Mouse (Mus musculus) kidney, embryonic 14.5 days (tissue): ENCODE measurements around the gene Ifi203. TPM values are rescaled to one million over a fixed set of nuclear protein-coding genes. Genes with fewer than 3 reads are reported as not detected.
"Not testable (repeated sequence)": the region's sequence is repeated elsewhere in the genome, so short reads cannot be mapped to it uniquely, and the experiment has no call there.

ENCODE experiments used
- ATAC-seq: fragments of 200-750 bp; cut with Nextera tagmentation; 2 replicates; pipeline ENCODE4 v1.8.0; 2017; ENCODE audit warnings: moderate number of reproducible peaks, mild to moderate bottlenecking, moderate TSS enrichment, moderate library complexity; ENCODE audit not compliant: low FRiP score, low TSS enrichment
- H3K27ac ChIP-seq: fragments of 300-500 bp; sonication (generic); 2 replicates; pipeline ENCODE4 v1.5.1; 2014; ENCODE audit warnings: low read depth, mild to moderate bottlenecking, low read length, moderate library complexity, mixed read lengths
- H3K27me3 ChIP-seq: fragments of 300-500 bp; sonication (generic); 2 replicates; pipeline ENCODE4 v1.6.1; 2014; ENCODE audit warnings: mild to moderate bottlenecking, low read length; ENCODE audit not compliant: control insufficient read depth, insufficient read depth
- H3K36me3 ChIP-seq: fragments of 300-500 bp; sonication (generic); 2 replicates; pipeline ENCODE4 v1.6.1; 2014; ENCODE audit warnings: low read length, mixed read lengths; ENCODE audit not compliant: control insufficient read depth, insufficient read depth
- H3K4me1 ChIP-seq: fragments of 300-500 bp; sonication (generic); 2 replicates; pipeline ENCODE4 v1.6.1; 2014; ENCODE audit warnings: low read length, mixed read lengths; ENCODE audit not compliant: control insufficient read depth, insufficient read depth
- H3K4me2 ChIP-seq: fragments of 300-500 bp; sonication (generic); replicated peaks from 2 replicates; pipeline ENCODE4 v1.6.1; 2014; ENCODE audit warnings: low read depth, mild to moderate bottlenecking, low read length
- H3K4me3 ChIP-seq: fragments of 300-500 bp; sonication (generic); 2 replicates; pipeline ENCODE4 v1.5.1; 2014; ENCODE audit warnings: mild to moderate bottlenecking, low read length
- H3K9ac ChIP-seq: fragments of 300-500 bp; sonication (generic); 2 replicates; pipeline ENCODE4 v1.6.1; 2014; ENCODE audit warnings: low read depth, mild to moderate bottlenecking, low read length, moderate library complexity
- H3K9me3 ChIP-seq: fragments of 300-500 bp; sonication (generic); 2 replicates; pipeline ENCODE4 v1.6.1; 2016; ENCODE audit warnings: low read length; ENCODE audit not compliant: control insufficient read depth
- WGBS: fragments of 180-500 bp; shearing (Covaris S2); extraction: QIAGEN DNeasy Blood & Tissue Kit; methylation state at CpG from one replicate; pipeline ENCODE4 v1.1.7; 2014; 5-methylcytosine and 5-hydroxymethylcytosine counted together
- polyA plus RNA-seq: library from polyadenylated mRNA; unstranded; fragments of >200 nt; fragmentation: Nextera tagmentation; extraction: Ambion mirVana; gene quantifications from 2 replicates; pipeline ENCODE4 v1.2.1, GENCODE M21; 2014

Gene Ifi203
- polyA plus RNA-seq, 1 experiment from 2014 or later = 1.8 TPM

DNA sequence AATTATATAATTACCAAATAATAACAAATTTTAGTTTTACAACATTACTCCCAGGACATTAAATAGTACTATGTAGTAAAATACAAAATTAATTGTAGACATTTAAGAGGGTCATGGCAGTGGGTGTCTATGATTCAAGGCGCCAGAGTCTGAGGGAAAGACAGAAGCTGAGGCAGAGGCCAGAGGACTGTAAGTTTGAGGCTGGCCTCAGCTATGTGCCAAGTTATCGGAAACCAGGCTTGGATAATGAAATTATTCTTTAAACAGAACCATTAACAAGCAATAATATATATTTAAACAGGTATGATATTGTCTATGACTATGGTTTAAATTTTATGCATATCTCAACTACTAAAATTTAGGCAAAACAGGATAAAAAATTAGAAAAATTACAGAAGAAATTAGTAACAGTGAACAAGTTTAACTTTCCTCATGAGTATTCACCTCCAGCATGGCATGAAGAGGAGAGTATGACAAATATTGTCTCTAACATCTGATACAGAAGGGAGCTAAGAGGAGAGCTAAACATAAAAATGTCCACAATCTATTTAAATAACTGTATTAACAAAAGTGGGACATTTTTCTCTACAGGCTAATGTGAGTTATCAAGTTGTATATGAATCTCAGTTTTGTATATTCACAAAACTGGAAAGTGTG, 30.5 kb downstream of the Ifi203 start:
- Histone ChIP-seq H3K4me2 (no peak overlapping the region), H3K27me3 (no peaks in the 10 kb centered on the region), H3K9ac (no peak overlapping the region), H3K27ac (no peak overlapping the region), H3K4me1 (no peaks in the 10 kb centered on the region), H3K4me3 (no peak overlapping the region), H3K36me3 (no peaks in the 10 kb centered on the region), H3K9me3 (no peaks in the 10 kb centered on the region)
- 85% methylated on average over 2 of the region's 2 CpGs for WGBS
- no peak for ATAC-seq

GRCm38 (mm10) chr1:173908390-173908789, 34.1 kb downstream of the Ifi203 start:
- not testable (repeated sequence) for H3K9ac ChIP-seq, H3K4me2 ChIP-seq, ATAC-seq, H3K4me1 ChIP-seq, H3K36me3 ChIP-seq, H3K9me3 ChIP-seq, H3K27me3 ChIP-seq, H3K27ac ChIP-seq, H3K4me3 ChIP-seq

DNA sequence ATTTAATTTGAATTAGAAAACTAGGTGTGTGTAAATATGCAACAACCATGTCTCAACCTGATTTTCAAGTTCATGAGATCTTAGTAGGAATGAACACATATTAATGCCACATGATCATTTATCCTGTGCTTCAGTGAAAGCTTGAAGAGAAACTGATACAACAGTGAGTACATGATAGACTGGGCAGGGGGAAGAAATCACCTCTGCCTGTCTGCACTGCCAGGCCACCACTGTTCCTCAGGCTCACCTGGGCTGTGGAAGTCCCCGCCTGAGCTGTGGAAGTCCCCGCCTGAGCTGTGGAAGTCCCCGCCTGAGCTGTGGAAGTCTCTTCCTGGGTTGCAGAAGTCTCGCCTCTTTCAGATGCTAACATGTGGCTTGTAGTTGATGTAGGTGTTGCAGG, 36.6 kb downstream of the Ifi203 start:
- not testable (repeated sequence) for H3K27ac ChIP-seq, H3K4me2 ChIP-seq, H3K36me3 ChIP-seq, H3K4me3 ChIP-seq, H3K9me3 ChIP-seq, H3K4me1 ChIP-seq, H3K9ac ChIP-seq, ATAC-seq, H3K27me3 ChIP-seq
- WGBS = 87% methylated on average over 4 of the region's 4 CpGs

- not testable (repeated sequence) for H3K4me2 ChIP-seq, H3K36me3 ChIP-seq, H3K4me3 ChIP-seq, H3K4me1 ChIP-seq, H3K27me3 ChIP-seq, H3K9me3 ChIP-seq, ATAC-seq, H3K27ac ChIP-seq, H3K9ac ChIP-seq
Measured at GRCm38 (mm10) chr1:173889741-173890140, 52.7 kb downstream of the Ifi203 start.

DNA sequence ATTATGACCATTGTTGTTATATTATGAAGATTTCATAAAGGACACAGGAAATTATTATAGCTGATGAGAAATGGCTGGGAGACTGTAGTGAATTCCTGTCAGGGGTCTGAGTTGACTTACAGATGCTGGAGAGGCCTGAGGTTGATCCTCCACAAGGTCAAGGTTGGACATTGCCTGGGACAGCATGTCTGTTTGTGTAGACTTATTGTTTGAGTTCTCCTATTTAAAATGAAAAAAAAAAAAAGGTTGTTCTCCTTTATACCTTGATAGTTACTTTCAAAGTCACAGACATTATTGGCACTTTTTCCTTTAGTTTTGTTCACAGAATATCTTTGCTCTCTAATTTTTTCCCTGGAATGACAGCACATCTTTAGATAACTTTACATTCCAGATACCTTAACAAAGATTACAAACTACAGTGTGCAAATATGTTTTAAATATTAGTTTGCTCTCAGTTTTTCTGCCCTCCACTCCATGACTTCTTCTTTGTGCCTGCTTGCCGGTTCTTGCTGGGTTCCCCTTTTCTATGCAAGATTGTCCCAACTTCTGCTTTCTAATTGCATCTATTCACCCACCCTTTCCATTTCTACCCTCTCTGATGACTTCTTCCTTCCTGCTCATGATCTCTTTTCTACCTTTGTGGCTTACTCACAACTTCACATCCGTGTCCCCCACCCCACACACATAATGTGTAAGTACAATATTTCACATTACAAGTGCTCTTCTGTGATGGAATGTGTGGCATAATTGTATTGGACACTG, 55.3 kb downstream of the Ifi203 start:
- H3K4me1 ChIP-seq, H3K4me2 ChIP-seq, H3K36me3 ChIP-seq, ATAC-seq, H3K27me3 ChIP-seq, H3K9me3 ChIP-seq, H3K4me3 ChIP-seq, H3K9ac ChIP-seq, H3K27ac ChIP-seq: not testable (repeated sequence)
- 80% methylated on average over 1 of the region's 2 CpGs for WGBS

DNA sequence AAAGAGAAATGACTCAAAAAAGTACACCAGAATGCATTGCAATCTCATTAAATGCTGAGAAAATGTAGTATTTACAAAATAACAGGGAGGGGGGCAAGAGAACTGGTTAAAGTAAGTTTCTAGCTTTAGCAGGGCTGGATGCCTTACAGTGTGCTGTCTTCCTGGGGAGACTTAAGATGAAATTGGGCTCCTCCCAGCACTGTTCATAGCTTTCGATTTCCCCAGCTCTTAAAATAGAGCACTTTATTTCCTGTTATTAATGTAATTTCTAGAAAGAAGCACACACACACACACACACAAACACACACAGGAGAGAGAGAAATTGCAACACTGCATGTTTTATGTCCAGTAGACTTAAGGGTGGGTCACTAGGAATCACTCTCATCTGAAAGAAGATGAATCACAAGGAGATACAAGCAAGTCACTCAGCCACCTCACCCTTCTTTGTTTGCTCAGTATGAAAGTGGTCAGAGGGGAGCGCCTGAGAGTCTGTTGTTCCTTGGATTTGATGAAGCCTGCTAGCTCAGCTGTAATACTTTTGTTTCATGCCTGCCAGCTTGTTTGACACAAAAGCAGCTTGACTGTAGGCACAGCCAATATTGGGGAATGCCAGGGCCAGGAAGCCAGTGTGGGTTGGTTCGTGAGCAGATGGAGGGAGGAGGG, 62.3 kb downstream of the Ifi203 start:
- not testable (repeated sequence) for H3K4me1 ChIP-seq, ATAC-seq, H3K4me2 ChIP-seq, H3K9ac ChIP-seq, H3K27me3 ChIP-seq, H3K27ac ChIP-seq, H3K36me3 ChIP-seq, H3K4me3 ChIP-seq, H3K9me3 ChIP-seq
- WGBS = 80% methylated on average over 3 of the region's 3 CpGs

GRCm38 (mm10) chr1:173879225-173879987, 63.1 kb downstream of the Ifi203 start:
- WGBS = 83% methylated on average over 5 of the region's 5 CpGs

GRCm38 (mm10) chr1:173878264-173878663, 64.2 kb downstream of the Ifi203 start:
- not testable (repeated sequence) for H3K27ac ChIP-seq, H3K9ac ChIP-seq, H3K36me3 ChIP-seq, H3K4me3 ChIP-seq, H3K4me2 ChIP-seq, H3K4me1 ChIP-seq, H3K9me3 ChIP-seq, ATAC-seq, H3K27me3 ChIP-seq
- 90% methylated on average over 6 of the region's 6 CpGs for WGBS

More at GRCm38 (mm10) chr1:173879225-173879987, 63.1 kb downstream of the Ifi203 start:
- H3K4me2 ChIP-seq, H3K4me1 ChIP-seq, H3K9me3 ChIP-seq, H3K27ac ChIP-seq, H3K4me3 ChIP-seq, H3K9ac ChIP-seq, ATAC-seq, H3K36me3 ChIP-seq, H3K27me3 ChIP-seq: not testable (repeated sequence)
